Mouse (Mus musculus) midbrain, embryonic 15.5 days (tissue): ENCODE measurements around the gene Lactbl1. TPM values are rescaled to one million over a fixed set of nuclear protein-coding genes. Genes with fewer than 3 reads are reported as not detected.
A peak's percentile ranks its signal among the peaks of the same experiment; 100 is the strongest.

ENCODE experiments used
- ATAC-seq: fragments of 200-750 bp; cut with Nextera tagmentation; replicated peaks from 2 replicates; pipeline ENCODE4 v1.8.0; 2017; ENCODE audit warnings: moderate TSS enrichment
- H3K27ac ChIP-seq: fragments of 300-500 bp; sonication (generic); 2 replicates; pipeline ENCODE4 v1.5.1; 2015; ENCODE audit warnings: mild to moderate bottlenecking, inconsistent platforms
- H3K27me3 ChIP-seq: fragments of 300-500 bp; sonication (generic); replicated peaks from 2 replicates; pipeline ENCODE4 v1.6.1; 2015; ENCODE audit warnings: inconsistent platforms
- H3K36me3 ChIP-seq: fragments of 300-500 bp; sonication (generic); replicated peaks from 2 replicates; pipeline ENCODE4 v1.6.1; 2015; ENCODE audit warnings: inconsistent platforms
- H3K4me1 ChIP-seq: fragments of 300-500 bp; sonication (generic); 2 replicates; pipeline ENCODE4 v1.6.1; 2015; ENCODE audit warnings: inconsistent platforms
- H3K4me2 ChIP-seq: fragments of 300-500 bp; sonication (generic); 2 replicates; pipeline ENCODE4 v1.6.1; 2015; ENCODE audit warnings: inconsistent platforms, mild to moderate bottlenecking, moderate library complexity
- H3K4me3 ChIP-seq: fragments of 300-500 bp; sonication (generic); 2 replicates; pipeline ENCODE4 v1.5.1; 2015; ENCODE audit warnings: mild to moderate bottlenecking, inconsistent platforms
- H3K9ac ChIP-seq: fragments of 300-500 bp; sonication (generic); 2 replicates; pipeline ENCODE4 v1.6.1; 2015; ENCODE audit warnings: mild to moderate bottlenecking, inconsistent platforms
- H3K9me3 ChIP-seq: fragments of 300-500 bp; sonication (generic); 2 replicates; pipeline ENCODE4 v1.6.1; 2016; ENCODE audit warnings: inconsistent platforms
- WGBS: fragments of 180-500 bp; shearing (Covaris S2); methylation state at CpG from one replicate; pipeline ENCODE4 v1.1.7; 2015; ENCODE audit warnings: mixed read lengths; 5-methylcytosine and 5-hydroxymethylcytosine counted together
- polyA plus RNA-seq: library from polyadenylated mRNA; unstranded; fragments of >200 nt; fragmentation: Nextera tagmentation; extraction: Ambion mirVana; gene quantifications from 2 replicates; pipeline ENCODE4 v1.2.1, GENCODE M21; 2015

The Lactbl1 gene
- 0.10 and 0.11 TPM in 2 replicates for polyA plus RNA-seq

DNA sequence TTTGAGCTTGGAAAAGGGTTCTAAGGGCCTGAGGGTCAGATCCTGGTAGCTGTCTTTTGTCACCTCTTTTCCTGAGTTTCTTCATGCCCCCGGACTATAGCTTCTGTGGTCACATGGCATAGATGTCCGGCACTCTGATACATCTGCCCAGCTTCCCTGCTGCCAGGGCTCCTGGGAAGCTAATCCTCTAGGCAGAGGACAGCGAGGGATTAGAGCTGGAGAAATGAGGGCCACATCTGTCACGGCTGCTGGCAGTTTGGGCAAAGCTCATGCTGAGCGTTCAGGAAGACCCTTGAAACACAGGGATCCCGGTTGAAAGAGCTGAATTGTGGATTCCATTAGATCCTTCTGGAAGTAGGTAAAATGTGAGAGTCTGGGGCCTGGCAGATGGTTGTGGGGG is at the start of gene Lactbl1:
Gene Lactbl1 (plus strand): TSS at position 234 of the 400 bp plus-strand sequence.
- Histone ChIP-seq H3K36me3 (no peaks in the 10 kb centered on the region), H3K27ac (no peak within 1 kb of the TSS), H3K9ac (no peak within 1 kb of the TSS), H3K4me3 (no peak within 1 kb of the TSS), H3K9me3 (no peaks in the 10 kb centered on the region), H3K4me1 (no peaks in the 10 kb centered on the region), H3K4me2 (no peak within 1 kb of the TSS), H3K27me3 (no peaks in the 10 kb centered on the region; the same call in 1 of the 2 replicates)
- 22% methylated on average over 6 of the region's 6 CpGs for WGBS
- no peak for ATAC-seq

DNA sequence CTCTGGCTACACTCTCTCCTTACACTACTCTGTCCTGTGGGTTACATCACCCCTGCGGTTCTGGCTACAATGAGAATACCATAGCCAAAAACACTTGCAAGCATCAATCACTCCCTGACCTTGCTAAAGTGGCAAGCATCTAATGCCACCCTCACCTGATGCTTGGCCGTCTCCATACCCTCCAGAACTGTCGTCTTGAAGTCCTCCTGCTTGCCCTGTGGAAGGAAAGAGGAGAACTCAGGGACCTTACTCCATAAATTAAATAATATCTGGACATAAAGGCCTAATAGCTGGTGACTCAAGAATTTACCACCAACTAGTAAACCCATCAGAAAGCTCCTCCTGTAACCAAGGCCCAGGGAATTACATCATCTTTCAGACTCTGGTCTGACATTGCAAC is 40.5 kb upstream of the Lactbl1 start:
- Histone ChIP-seq H3K4me2 (no peak overlapping the region), H3K4me3 (no peak overlapping the region), H3K9me3 (no peaks in the 10 kb centered on the region), H3K9ac (no peak overlapping the region), H3K36me3 (no peaks in the 10 kb centered on the region), H3K4me1 (peaks cover 10% of the 10 kb centered on the region), H3K27ac (no peak overlapping the region), H3K27me3 (no peaks in the 10 kb centered on the region)
- 95% methylated on average over 3 of the region's 3 CpGs for WGBS
- no peak for ATAC-seq

DNA sequence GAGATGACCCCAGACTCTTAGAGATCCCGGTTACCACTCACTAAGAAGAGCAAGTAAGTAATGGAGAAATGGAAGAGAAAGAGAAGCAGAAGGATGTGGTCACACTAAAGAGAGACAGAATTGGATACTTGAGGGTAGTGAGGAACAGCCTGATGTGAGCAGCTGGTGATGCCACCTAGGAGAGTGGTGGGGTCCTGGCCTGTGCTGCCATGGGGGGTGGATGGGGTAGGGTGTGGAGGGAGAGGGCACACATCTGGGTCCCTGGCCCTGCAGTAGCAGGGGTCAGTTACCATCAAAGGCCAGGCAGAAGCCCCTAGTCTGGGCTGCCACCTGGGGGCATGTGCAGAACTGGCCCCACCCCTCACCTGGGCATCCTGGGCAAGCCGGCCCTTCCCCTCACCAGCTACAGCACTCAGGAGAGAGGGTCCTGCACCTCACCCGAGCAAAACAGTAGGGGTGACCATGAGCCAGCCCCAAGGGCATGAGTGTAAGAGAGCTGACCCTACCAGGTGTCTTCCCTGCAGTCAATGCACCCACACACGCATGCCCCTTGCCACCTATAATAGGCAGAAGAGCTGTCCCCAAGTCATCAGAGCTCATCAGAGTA is 35.1 kb upstream of the Lactbl1 start:
- Histone ChIP-seq H3K9ac (no peak overlapping the region), H3K27me3 (no peaks in the 10 kb centered on the region), H3K4me1 (peaks cover 20% of the 10 kb centered on the region), H3K27ac (no peak overlapping the region), H3K36me3 (no peaks in the 10 kb centered on the region; the same call in 1 of the 2 replicates), H3K9me3 (no peaks in the 10 kb centered on the region), H3K4me2 (no peak overlapping the region), H3K4me3 (no peak overlapping the region)
- 82% methylated on average over 4 of the region's 4 CpGs for WGBS
- ATAC-seq, result peak; percentile 60; the same call in 1 of the 2 replicates

DNA sequence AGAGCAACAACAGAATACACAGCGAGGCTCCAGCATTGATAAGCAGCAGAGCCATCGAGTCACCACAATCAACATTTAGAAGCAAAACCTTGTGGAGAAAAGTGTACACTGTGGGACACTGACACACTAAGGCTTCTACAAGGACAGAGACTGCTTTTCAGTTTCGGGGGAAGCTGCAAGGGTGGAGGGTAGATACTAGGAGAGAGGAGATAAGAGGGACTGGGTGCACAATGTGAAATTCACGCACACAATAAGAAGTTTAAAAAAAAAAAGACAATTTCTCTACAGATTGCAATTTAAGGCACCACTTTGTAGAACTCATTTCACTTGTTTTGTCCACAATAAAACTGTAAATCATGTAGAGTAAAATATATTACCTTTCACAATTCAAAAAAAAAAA is 34.4 kb upstream of the Lactbl1 start:
- 96% methylated on average over 4 of the region's 4 CpGs for WGBS
- H3K27ac ChIP-seq, result no peak overlapping the region
- no peaks in the 10 kb centered on the region for H3K9me3 ChIP-seq
- no peak for ATAC-seq
- no peak overlapping the region for H3K9ac ChIP-seq
- no peak overlapping the region for H3K4me2 ChIP-seq
- H3K4me3 ChIP-seq, result no peak overlapping the region
- H3K36me3 ChIP-seq, result no peaks in the 10 kb centered on the region; the same call in 1 of the 2 replicates
- peaks cover 22% of the 10 kb centered on the region for H3K4me1 ChIP-seq
- H3K27me3 ChIP-seq, result no peaks in the 10 kb centered on the region

DNA sequence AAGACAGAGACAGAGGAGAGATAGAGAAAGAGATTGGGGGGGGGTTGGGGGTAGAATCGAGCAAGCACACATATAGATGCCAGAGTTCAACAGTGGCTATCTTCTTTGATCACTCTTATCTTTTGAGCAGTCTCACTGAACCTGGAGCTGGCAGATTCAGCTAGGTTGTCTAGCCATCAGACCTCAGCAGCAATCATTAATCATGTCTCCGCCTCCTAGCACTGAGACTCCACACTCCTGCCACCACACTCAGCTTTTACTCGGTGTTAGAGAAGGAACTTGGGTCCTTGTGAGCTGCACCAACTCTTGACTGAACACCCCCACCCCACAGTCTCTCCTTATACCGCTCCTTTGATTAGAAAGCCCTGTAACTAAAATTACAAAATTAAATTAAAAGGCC is 30.3 kb upstream of the Lactbl1 start:
- Histone ChIP-seq H3K4me1 (peaks cover 34% of the 10 kb centered on the region), H3K36me3 (no peaks in the 10 kb centered on the region; the same call in 1 of the 2 replicates), H3K27ac (no peak overlapping the region), H3K4me2 (no peak overlapping the region), H3K27me3 (no peaks in the 10 kb centered on the region), H3K4me3 (no peak overlapping the region), H3K9ac (no peak overlapping the region), H3K9me3 (no peaks in the 10 kb centered on the region)
- WGBS, result 81% methylated on average over 4 of the region's 4 CpGs
- no peak for ATAC-seq

DNA sequence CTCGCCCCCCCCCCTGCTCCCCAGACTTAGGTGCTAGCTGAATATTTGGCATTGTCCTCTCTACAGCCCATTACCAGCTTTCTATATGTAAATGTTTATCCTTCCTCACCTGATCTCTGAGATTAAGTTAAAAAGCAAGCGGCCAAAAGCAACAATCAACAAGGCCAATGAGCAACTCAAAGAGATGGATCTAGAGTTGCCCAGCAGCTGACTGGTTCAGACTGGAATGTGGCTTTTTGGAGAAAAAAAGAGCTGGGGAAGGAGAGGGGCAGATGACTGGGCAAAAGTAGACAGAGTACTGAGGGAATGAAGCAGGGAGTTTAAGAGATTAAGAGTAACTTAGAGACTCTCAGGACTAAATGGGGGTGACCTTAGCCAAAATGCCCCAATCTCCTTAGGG is 28.4 kb upstream of the Lactbl1 start:
- no peak for ATAC-seq
- H3K27me3 ChIP-seq, result no peaks in the 10 kb centered on the region
- no peaks in the 10 kb centered on the region for H3K9me3 ChIP-seq
- no peaks in the 10 kb centered on the region; the same call in 1 of the 2 replicates for H3K36me3 ChIP-seq
- 74% methylated on average over 2 of the region's 2 CpGs for WGBS
- no peak overlapping the region for H3K27ac ChIP-seq
- peaks cover 36% of the 10 kb centered on the region for H3K4me1 ChIP-seq
- no peak overlapping the region for H3K4me3 ChIP-seq
- no peak overlapping the region for H3K4me2 ChIP-seq
- H3K9ac ChIP-seq, result no peak overlapping the region

DNA sequence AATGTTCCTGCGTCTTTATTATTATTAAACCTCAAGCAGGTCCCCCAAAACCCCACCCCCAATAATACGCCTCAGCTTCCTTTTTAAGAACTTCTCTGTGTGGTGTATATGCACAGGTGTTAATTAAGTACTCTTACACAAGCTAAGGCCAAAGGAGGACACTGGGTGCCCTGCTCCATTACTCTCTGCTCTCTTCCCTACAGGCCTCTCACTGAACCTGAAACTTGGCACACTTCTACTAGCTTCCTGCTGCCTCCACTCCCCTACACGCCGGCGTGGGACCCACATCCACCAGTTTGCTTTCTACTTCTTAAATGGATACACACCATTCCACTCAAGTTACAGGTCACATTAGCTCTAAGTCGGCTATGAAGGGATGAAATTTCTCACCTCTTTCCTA is 27.2 kb upstream of the Lactbl1 start:
- Histone ChIP-seq H3K27ac (no peak overlapping the region), H3K4me2 (no peak overlapping the region), H3K9ac (no peak overlapping the region), H3K9me3 (no peaks in the 10 kb centered on the region), H3K36me3 (no peaks in the 10 kb centered on the region; the same call in 1 of the 2 replicates), H3K4me1 (peaks cover 39% of the 10 kb centered on the region), H3K27me3 (no peaks in the 10 kb centered on the region), H3K4me3 (no peak overlapping the region)
- WGBS, result 90% methylated on average over 6 of the region's 6 CpGs
- no peak for ATAC-seq

DNA sequence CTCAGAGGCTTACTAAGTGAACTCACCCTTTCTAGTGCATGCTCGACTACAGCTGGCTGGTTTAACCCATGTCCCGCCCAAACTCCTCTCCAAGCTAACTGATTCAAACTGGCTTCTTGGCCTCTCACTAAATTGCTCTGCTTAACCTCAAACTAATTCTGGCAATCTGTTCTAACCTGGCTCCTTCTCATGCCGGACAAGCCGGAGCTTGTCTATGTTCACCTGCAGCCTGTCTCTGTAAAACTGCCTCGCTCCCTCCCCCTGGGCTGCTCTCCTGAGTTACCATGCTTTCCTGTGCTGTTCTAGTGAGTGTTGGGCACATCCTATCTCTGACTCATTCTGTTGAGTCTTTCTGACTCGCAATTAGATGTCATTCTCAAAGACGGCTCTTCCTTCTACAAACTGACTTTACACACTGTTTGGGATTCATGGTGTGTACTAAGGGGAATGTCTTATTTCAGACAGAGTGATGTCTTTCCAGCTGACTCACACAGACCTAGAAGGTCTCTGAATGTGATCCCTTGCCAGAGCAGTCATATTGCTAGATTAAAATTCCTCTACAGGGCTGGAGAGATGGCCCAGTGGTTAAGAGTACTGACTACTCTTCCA is 24.0 kb upstream of the Lactbl1 start:
- no peaks in the 10 kb centered on the region for H3K27me3 ChIP-seq
- no peak overlapping the region for H3K27ac ChIP-seq
- no peak for ATAC-seq
- no peaks in the 10 kb centered on the region for H3K36me3 ChIP-seq
- WGBS, result 95% methylated on average over 7 of the region's 7 CpGs
- H3K4me2 ChIP-seq, result no peak overlapping the region
- H3K4me1 ChIP-seq, result peaks cover 45% of the 10 kb centered on the region
- no peak overlapping the region for H3K9ac ChIP-seq
- no peaks in the 10 kb centered on the region for H3K9me3 ChIP-seq
- no peak overlapping the region for H3K4me3 ChIP-seq

DNA sequence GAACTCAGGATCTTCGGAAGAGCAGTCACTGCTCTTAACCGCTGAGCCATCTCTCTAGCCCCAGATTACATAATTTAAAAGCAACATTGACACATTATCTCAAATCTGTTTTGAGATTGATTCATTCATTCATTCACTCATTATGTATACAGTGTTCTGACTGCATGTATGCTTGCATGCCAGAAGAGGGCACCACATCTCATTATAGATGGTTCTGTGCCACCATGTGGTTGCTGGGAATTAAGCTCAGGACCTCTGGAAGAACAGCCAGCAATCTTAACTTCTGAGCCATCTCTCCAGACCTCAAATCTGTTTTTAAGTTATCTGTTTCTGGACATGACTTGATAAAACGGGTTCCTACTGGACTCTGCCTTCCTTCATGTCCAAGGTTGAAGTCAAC is 22.6 kb upstream of the Lactbl1 start:
- H3K27me3 ChIP-seq, result no peaks in the 10 kb centered on the region
- H3K4me1 ChIP-seq, result peaks cover 33% of the 10 kb centered on the region
- H3K27ac ChIP-seq, result no peak overlapping the region
- no peaks in the 10 kb centered on the region for H3K9me3 ChIP-seq
- no peak overlapping the region for H3K9ac ChIP-seq
- 96% methylated on average over 3 of the region's 3 CpGs for WGBS
- no peak for ATAC-seq
- H3K4me2 ChIP-seq, result peak overlapping the region; percentile 66
- no peak overlapping the region for H3K4me3 ChIP-seq
- no peaks in the 10 kb centered on the region for H3K36me3 ChIP-seq

DNA sequence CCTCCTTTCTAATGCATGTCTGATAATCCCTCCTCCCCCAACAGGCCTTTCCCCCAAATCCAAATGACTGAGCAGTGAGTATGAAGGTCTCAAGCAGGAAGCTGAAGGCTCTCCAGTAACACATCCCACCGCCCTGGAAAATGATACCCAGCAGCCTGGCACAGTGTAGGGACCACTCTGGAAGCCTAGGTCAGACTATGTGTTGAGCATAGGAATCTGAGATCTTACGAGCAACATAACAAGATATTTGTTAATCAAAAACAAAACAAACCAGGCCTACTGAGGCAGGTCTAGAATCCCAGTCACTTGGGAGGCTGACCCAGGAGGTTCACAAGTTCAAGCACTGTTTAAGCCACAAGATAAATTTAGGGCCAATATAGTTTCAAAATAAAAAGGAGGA is 21.9 kb upstream of the Lactbl1 start:
- WGBS, result 85% methylated on average over 2 of the region's 2 CpGs
- Histone ChIP-seq H3K4me2 (peak overlapping the region; percentile 66), H3K27me3 (no peaks in the 10 kb centered on the region), H3K36me3 (no peaks in the 10 kb centered on the region), H3K4me3 (peak overlapping the region; percentile 98), H3K9me3 (no peaks in the 10 kb centered on the region), H3K4me1 (peaks cover 28% of the 10 kb centered on the region), H3K9ac (peak overlapping the region; percentile 100), H3K27ac (no peak overlapping the region)
- ATAC-seq, result no peak

DNA sequence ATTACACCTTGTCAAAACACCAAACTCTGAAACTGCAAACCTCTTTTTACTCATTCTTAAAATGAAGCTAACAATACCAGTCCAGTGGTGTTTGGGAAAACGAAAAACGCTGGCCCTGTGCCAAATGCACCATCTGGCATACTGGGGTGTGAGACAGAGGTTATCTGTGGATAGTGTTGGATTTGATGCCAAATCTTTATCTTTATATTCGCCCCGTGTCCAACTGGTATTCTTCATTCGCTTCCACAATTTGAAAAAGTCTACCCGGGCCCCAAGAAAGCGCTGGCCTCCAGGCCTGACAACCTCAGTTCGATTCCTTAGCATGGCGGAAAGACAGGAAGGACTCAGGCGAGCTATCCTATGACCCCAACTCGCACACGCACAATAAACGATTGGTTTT is 20.9 kb upstream of the Lactbl1 start:
- no peak for ATAC-seq
- H3K4me1 ChIP-seq, result peaks cover 25% of the 10 kb centered on the region
- H3K4me2 ChIP-seq, result peak overlapping the region; percentile 66
- H3K9ac ChIP-seq, result peak overlapping the region; percentile 100
- under 1% methylated on average over 13 of the region's 13 CpGs for WGBS
- H3K9me3 ChIP-seq, result no peaks in the 10 kb centered on the region
- H3K27me3 ChIP-seq, result no peaks in the 10 kb centered on the region
- no peaks in the 10 kb centered on the region for H3K36me3 ChIP-seq
- peak overlapping the region; percentile 98 for H3K4me3 ChIP-seq
- H3K27ac ChIP-seq, result peak overlapping the region; percentile 93

DNA sequence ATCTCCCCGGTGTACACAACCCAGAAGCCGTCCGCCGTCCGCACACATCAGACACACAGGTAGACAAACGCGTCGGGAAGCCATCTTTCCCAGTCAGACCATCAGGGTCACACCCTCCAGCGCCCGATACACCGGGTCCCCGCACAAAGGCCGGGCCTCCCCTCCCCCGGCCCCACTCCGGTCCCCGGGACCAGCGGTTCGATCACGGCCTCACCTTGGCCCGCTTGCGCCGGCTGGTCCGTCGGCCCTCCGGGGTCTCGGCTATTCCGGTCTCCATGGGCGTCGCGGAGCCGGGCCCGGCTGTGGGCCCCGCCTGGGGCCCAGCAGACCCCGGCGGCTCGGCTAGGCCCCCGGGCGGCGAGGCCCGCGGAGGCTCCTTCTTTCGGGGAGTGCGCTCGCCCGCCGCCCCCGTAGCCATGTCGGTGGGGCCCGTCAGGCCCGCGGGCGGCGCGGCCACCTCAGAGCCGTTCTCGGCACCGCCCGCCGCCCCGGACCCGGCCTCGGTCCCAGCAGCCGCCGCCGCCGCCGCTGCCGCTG is 20.3 kb upstream of the Lactbl1 start:
- WGBS, result under 1% methylated on average over 48 of the region's 68 CpGs
- ATAC-seq, result peak; percentile 72

More for the DNA sequence above, 20.3 kb upstream of the Lactbl1 start:
- Histone ChIP-seq H3K36me3 (no peaks in the 10 kb centered on the region), H3K27me3 (no peaks in the 10 kb centered on the region), H3K4me1 (peaks cover 25% of the 10 kb centered on the region), H3K4me2 (peak overlapping the region; percentile 66), H3K9ac (peak overlapping the region; percentile 100), H3K27ac (peak overlapping the region; percentile 93), H3K4me3 (peak overlapping the region; percentile 98), H3K9me3 (no peaks in the 10 kb centered on the region)
